Mouse (Mus musculus): ENCODE data around the gene 1700067P10Rik. TPM values are rescaled to one million over a fixed set of nuclear protein-coding genes. Genes with fewer than 3 reads are reported as not detected.

The 1700067P10Rik gene
- polyA plus RNA-seq, 1 experiment, result not detected

GRCm38 (mm10) chr17:48096321-48096720 lies 7.2 kb downstream of the 1700067P10Rik start:
- TF ChIP-seq CTCF (IDR thresholded peaks at IDR 0.05; ENCODE audit: extremely low read depth, insufficient read depth, insufficient read length, insufficient replicate concordance), result no peak
- no peak for TF ChIP-seq POLR2A (IDR thresholded peaks at IDR 0.05; ENCODE audit: low read depth, low read length)
- 9% methylated on average over 17 of the region's 17 CpGs for WGBS

GRCm38 (mm10) chr17:48097011-48097742 lies 8.1 kb downstream of the 1700067P10Rik start:
- peak; percentile 57 to 60 for DNase-seq (ENCODE audit: low read depth in 1 of 2, low spot score in 2 of 2)
- peaks cover 26% of the 10 kb centered on the region for H3K27me3 ChIP-seq (ENCODE audit: control insufficient read depth, insufficient read depth, low read length)
- H3K4me1 ChIP-seq (ENCODE audit: control insufficient read depth, insufficient read depth, insufficient read length), result peaks cover 27% of the 10 kb centered on the region
- no peaks in the 10 kb centered on the region for H3K36me3 ChIP-seq (ENCODE audit: control insufficient read depth, insufficient read depth, low read length)
- WGBS, result 1% methylated on average over 40 of the region's 41 CpGs
- H3K4me3 ChIP-seq (ENCODE audit: extremely low read depth, insufficient read depth, insufficient read length), result peak overlapping the region; percentile 25; the same call in 1 of the 2 replicates
- peak; percentile 41; the same call in 1 of the 2 replicates for TF ChIP-seq CTCF (IDR thresholded peaks at IDR 0.05; ENCODE audit: extremely low read depth, insufficient read depth, insufficient read length, insufficient replicate concordance)
- TF ChIP-seq POLR2A (IDR thresholded peaks at IDR 0.05; ENCODE audit: low read depth, low read length), result no peak
- H3K27ac ChIP-seq (ENCODE audit: insufficient read depth, low read length), result no peak overlapping the region

More at GRCm38 (mm10) chr17:48096321-48096720, 7.2 kb downstream of the 1700067P10Rik start:
- DNase-seq (ENCODE audit: low read depth in 1 of 2, low spot score in 2 of 2), result no peak
- Histone ChIP-seq H3K36me3 (ENCODE audit: control insufficient read depth, insufficient read depth, low read length) (no peaks in the 10 kb centered on the region), H3K27me3 (ENCODE audit: control insufficient read depth, insufficient read depth, low read length) (peaks cover 26% of the 10 kb centered on the region), H3K4me1 (ENCODE audit: control insufficient read depth, insufficient read depth, insufficient read length) (peaks cover 27% of the 10 kb centered on the region), H3K4me3 (ENCODE audit: extremely low read depth, insufficient read depth, insufficient read length) (no peak overlapping the region; the same call in 1 of the 2 replicates), H3K27ac (ENCODE audit: insufficient read depth, low read length) (no peak overlapping the region)

- 3% methylated on average over 43 of the region's 43 CpGs for WGBS
- Histone ChIP-seq H3K4me3 (ENCODE audit: extremely low read depth, insufficient read depth, insufficient read length) (peak overlapping the region; percentile 23; the same call in 1 of the 2 replicates), H3K27me3 (ENCODE audit: control insufficient read depth, insufficient read depth, low read length) (peaks cover 26% of the 10 kb centered on the region), H3K27ac (ENCODE audit: insufficient read depth, low read length) (no peak overlapping the region), H3K4me1 (ENCODE audit: control insufficient read depth, insufficient read depth, insufficient read length) (peaks cover 27% of the 10 kb centered on the region), H3K36me3 (ENCODE audit: control insufficient read depth, insufficient read depth, low read length) (no peaks in the 10 kb centered on the region)
- no peak for DNase-seq (ENCODE audit: low read depth in 1 of 2, low spot score in 2 of 2)
- TF ChIP-seq POLR2A (IDR thresholded peaks at IDR 0.05; ENCODE audit: low read depth, low read length), result no peak
- TF ChIP-seq CTCF (IDR thresholded peaks at IDR 0.05; ENCODE audit: extremely low read depth, insufficient read depth, insufficient read length, insufficient replicate concordance), result no peak
Measured at GRCm38 (mm10) chr17:48097743-48098527, 8.8 kb downstream of the 1700067P10Rik start.

- Histone ChIP-seq H3K27ac (ENCODE audit: insufficient read depth, low read length) (no peak overlapping the region), H3K27me3 (ENCODE audit: control insufficient read depth, insufficient read depth, low read length) (peaks cover 24% of the 10 kb centered on the region), H3K4me1 (ENCODE audit: control insufficient read depth, insufficient read depth, insufficient read length) (peaks cover 27% of the 10 kb centered on the region), H3K36me3 (ENCODE audit: control insufficient read depth, insufficient read depth, low read length) (no peaks in the 10 kb centered on the region), H3K4me3 (ENCODE audit: extremely low read depth, insufficient read depth, insufficient read length) (peak overlapping the region; percentile 46)
- TF ChIP-seq POLR2A (IDR thresholded peaks at IDR 0.05; ENCODE audit: low read depth, low read length), result no peak
- no peak for TF ChIP-seq CTCF (IDR thresholded peaks at IDR 0.05; ENCODE audit: extremely low read depth, insufficient read depth, insufficient read length, insufficient replicate concordance)
- under 1% methylated on average over 19 of the region's 19 CpGs for WGBS
- DNase-seq (ENCODE audit: low read depth in 1 of 2, low spot score in 2 of 2), result no peak
Measured at GRCm38 (mm10) chr17:48098528-48098890, 9.4 kb downstream of the 1700067P10Rik start.

- no peak overlapping the region for H3K27ac ChIP-seq (ENCODE audit: insufficient read depth, low read length)
- no peaks in the 10 kb centered on the region for H3K36me3 ChIP-seq (ENCODE audit: control insufficient read depth, insufficient read depth, low read length)
- H3K27me3 ChIP-seq (ENCODE audit: control insufficient read depth, insufficient read depth, low read length), result peaks cover 24% of the 10 kb centered on the region
- no peak overlapping the region for H3K4me3 ChIP-seq (ENCODE audit: extremely low read depth, insufficient read depth, insufficient read length)
- 24% methylated on average over 11 of the region's 11 CpGs for WGBS
- H3K4me1 ChIP-seq (ENCODE audit: control insufficient read depth, insufficient read depth, insufficient read length), result peaks cover 27% of the 10 kb centered on the region
- DNase-seq (ENCODE audit: low read depth in 1 of 2, low spot score in 2 of 2), result no peak
- no peak for TF ChIP-seq CTCF (IDR thresholded peaks at IDR 0.05; ENCODE audit: extremely low read depth, insufficient read depth, insufficient read length, insufficient replicate concordance)
- no peak for TF ChIP-seq POLR2A (IDR thresholded peaks at IDR 0.05; ENCODE audit: low read depth, low read length)
Measured at GRCm38 (mm10) chr17:48099312-48099711, 10.2 kb downstream of the 1700067P10Rik start.

- TF ChIP-seq CTCF (IDR thresholded peaks at IDR 0.05; ENCODE audit: extremely low read depth, insufficient read depth, insufficient read length, insufficient replicate concordance) (peak; percentile 98), POLR2A (IDR thresholded peaks at IDR 0.05; ENCODE audit: low read depth, low read length) (no peak)
- 15% methylated on average over 20 of the region's 21 CpGs for WGBS
- no peak overlapping the region for H3K27ac ChIP-seq (ENCODE audit: insufficient read depth, low read length)
Measured at GRCm38 (mm10) chr17:48100441-48101417, 11.6 kb downstream of the 1700067P10Rik start.

More at GRCm38 (mm10) chr17:48100441-48101417, 11.6 kb downstream of the 1700067P10Rik start:
- no peak overlapping the region for H3K4me3 ChIP-seq (ENCODE audit: extremely low read depth, insufficient read depth, insufficient read length)
- DNase-seq (ENCODE audit: low read depth in 1 of 2, low spot score in 2 of 2), result peak; percentile 66 to 78
- H3K36me3 ChIP-seq (ENCODE audit: control insufficient read depth, insufficient read depth, low read length), result no peaks in the 10 kb centered on the region
- H3K27me3 ChIP-seq (ENCODE audit: control insufficient read depth, insufficient read depth, low read length), result peaks cover 17% of the 10 kb centered on the region
- H3K4me1 ChIP-seq (ENCODE audit: control insufficient read depth, insufficient read depth, insufficient read length), result peaks cover 27% of the 10 kb centered on the region

Measured in spleen, adult 2 months (tissue).